Mouse (Mus musculus): ENCODE data around the gene Pth2.

DNA sequence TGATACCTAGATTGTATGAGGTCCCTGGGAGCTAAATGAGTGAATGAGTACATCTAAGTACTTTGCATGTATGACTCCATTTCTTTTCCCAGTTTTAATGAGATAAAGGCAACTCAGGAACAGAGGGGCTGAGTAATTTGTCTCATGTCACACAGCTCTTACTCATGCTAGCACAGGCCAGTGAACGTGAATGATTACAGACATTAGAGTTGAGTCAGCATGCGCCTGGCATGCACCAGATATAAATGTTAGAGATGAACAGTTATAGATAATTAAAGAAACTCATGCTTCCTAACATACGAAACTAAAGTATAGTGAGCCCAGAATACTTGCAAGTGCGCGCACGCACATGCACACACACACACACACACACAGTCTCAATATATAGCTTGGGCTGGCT is 9.4 kb downstream of the Pth2 start:
- TF ChIP-seq EP300 (optimal IDR thresholded peaks at IDR 0.05) = no peak
- TF ChIP-seq CTCF (IDR thresholded peaks at IDR 0.05; ENCODE audit: low read depth) = no peak
